Comparison of ENCODE assay signal across 26 mouse cellular contexts in genomic region chr10:46333231-46333630, GRCm38 (mm10).
"Had no signal": no experiment of that assay in that cellular context is flagged by ENCODE, and none has a peak within 500 bp of the region (broad histone marks: within the 10 kb centered on the region; RNA-seq: fewer than 3 reads in every experiment).

No protein-coding gene starts in this region.

- H3K4me3 ChIP-seq: embryonic facial prominence, embryonic 10.5 days; embryonic facial prominence, embryonic 12.5 days; embryonic facial prominence, embryonic 13.5 days; embryonic facial prominence, embryonic 15.5 days; erythroblast, embryonic 14.5 days; forebrain, embryonic 10.5 days; forebrain, embryonic 12.5 days; forebrain, embryonic 13.5 days; forebrain, embryonic 15.5 days; gastrocnemius, adult 2 months; heart, adult 2 months had no signal

- H3K9ac ChIP-seq: embryonic facial prominence, embryonic 12.5 days; embryonic facial prominence, embryonic 13.5 days; embryonic facial prominence, embryonic 15.5 days; forebrain, embryonic 12.5 days; forebrain, embryonic 13.5 days; forebrain, embryonic 15.5 days; forebrain, postnatal 0 days had no signal

- H3K9me3 ChIP-seq: embryonic facial prominence, embryonic 10.5 days; embryonic facial prominence, embryonic 12.5 days; embryonic facial prominence, embryonic 13.5 days; embryonic facial prominence, embryonic 15.5 days; forebrain, embryonic 10.5 days; forebrain, embryonic 12.5 days; forebrain, embryonic 13.5 days; forebrain, embryonic 15.5 days had no signal

- H3K27ac ChIP-seq: embryonic facial prominence, embryonic 10.5 days; embryonic facial prominence, embryonic 12.5 days; embryonic facial prominence, embryonic 13.5 days; embryonic facial prominence, embryonic 15.5 days; forebrain, embryonic 10.5 days; forebrain, embryonic 12.5 days; forebrain, embryonic 13.5 days; forebrain, embryonic 15.5 days; gastrocnemius, adult 2 months; heart, adult 2 months had no signal

- ATAC-seq: forebrain, embryonic 13.5 days; forebrain, embryonic 14.5 days; forebrain, embryonic 15.5 days; forebrain, embryonic 16.5 days; forebrain, postnatal 0 days had no signal

- H3K36me3 ChIP-seq: embryonic facial prominence, embryonic 10.5 days; embryonic facial prominence, embryonic 12.5 days; embryonic facial prominence, embryonic 13.5 days; embryonic facial prominence, embryonic 15.5 days; forebrain, embryonic 10.5 days; forebrain, embryonic 12.5 days; forebrain, embryonic 15.5 days had no signal

- H3K4me1 ChIP-seq: embryonic facial prominence, embryonic 10.5 days; embryonic facial prominence, embryonic 12.5 days; embryonic facial prominence, embryonic 13.5 days; embryonic facial prominence, embryonic 15.5 days; forebrain, embryonic 10.5 days; forebrain, embryonic 12.5 days; forebrain, embryonic 13.5 days; forebrain, embryonic 15.5 days had no signal

- H3K4me2 ChIP-seq: embryonic facial prominence, embryonic 12.5 days; embryonic facial prominence, embryonic 13.5 days; embryonic facial prominence, embryonic 15.5 days; forebrain, embryonic 12.5 days; forebrain, embryonic 13.5 days; forebrain, embryonic 15.5 days had no signal

- DNase-seq: cerebellum, adult 9-11 months; cerebellum, postnatal 10 days; cerebellum, postnatal 14 days; cerebellum, postnatal 25 days; cerebellum, postnatal 36 days; embryo, embryonic 11 days; forebrain, postnatal 0 days; gastrocnemius, adult 2 months; gastrocnemius, postnatal 10 days; gastrocnemius, postnatal 14 days; gastrocnemius, postnatal 25 days; gastrocnemius, postnatal 36 days; heart, adult 11 months; heart, adult 18-20 months; heart, adult 2 months had no signal

- H3K27me3 ChIP-seq: embryonic facial prominence, embryonic 12.5 days; embryonic facial prominence, embryonic 13.5 days; embryonic facial prominence, embryonic 15.5 days; forebrain, embryonic 12.5 days; forebrain, embryonic 13.5 days; forebrain, embryonic 15.5 days had no signal
